Mouse (Mus musculus) megakaryocyte, embryonic 14.5 days (primary cell): ENCODE data around the gene Zfp1. TPM values are rescaled to one million over a fixed set of nuclear protein-coding genes. Genes with fewer than 3 reads are reported as not detected.

ENCODE experiments used
- H3K27me3 ChIP-seq: replicated peaks from 2 replicates; pipeline ENCODE3; 2012; ENCODE audit warnings: inconsistent platforms
- H3K36me3 ChIP-seq: replicated peaks from 2 replicates; pipeline ENCODE3; 2012; ENCODE audit warnings: low read length, inconsistent platforms, mixed read lengths
- H3K4me1 ChIP-seq: 2 replicates; pipeline ENCODE4 v1.6.1; 2012; ENCODE audit warnings: inconsistent platforms
- H3K4me3 ChIP-seq: replicated peaks from 2 replicates; pipeline ENCODE3; 2012; ENCODE audit warnings: moderate library complexity, mild to moderate bottlenecking, inconsistent platforms
- H3K9me3 ChIP-seq: 2 replicates; pipeline ENCODE4 v1.6.1; 2012; ENCODE audit warnings: inconsistent platforms
- FLI1 ChIP-seq: IDR thresholded peaks from 2 replicates; pipeline ENCODE4 v1.6.1; 2012; ENCODE audit warnings: low read length, inconsistent platforms, mixed read lengths
- GATA1 ChIP-seq: IDR thresholded peaks from 3 replicates; pipeline ENCODE4 v1.6.1; 2012; ENCODE audit warnings: mixed read lengths, low read length, inconsistent platforms, borderline replicate concordance
- polyA plus RNA-seq: library from polyadenylated mRNA; stranded (reverse); fragments of >175 nt; gene quantifications from 2 replicates; pipeline ENCODE4 v1.2.3, GENCODE M21; 2012; ENCODE audit warnings: low replicate concordance; ENCODE audit not compliant: insufficient read depth

Gene Zfp1
- polyA plus RNA-seq: 0.64 and 3.5 TPM in 2 replicates

GRCm38 (mm10) chr8:111643264-111644141, at the start of gene Zfp1:
Gene Zfp1 (plus strand): TSS chr8:111643401.
- H3K4me3 ChIP-seq: peak within 1 kb of the TSS; percentile 96
- H3K27me3 ChIP-seq: peaks cover 51% of the 10 kb centered on the region
- H3K4me1 ChIP-seq: peaks cover 38% of the 10 kb centered on the region
- no peaks in the 10 kb centered on the region for H3K36me3 ChIP-seq
- TF ChIP-seq FLI1 (no peak), GATA1 (no peak)
- peaks cover 4% of the 10 kb centered on the region; the same call in 1 of the 2 replicates for H3K9me3 ChIP-seq

- Histone ChIP-seq H3K4me1 (peaks cover 67% of the 10 kb centered on the region), H3K9me3 (no peaks in the 10 kb centered on the region), H3K4me3 (no peak overlapping the region), H3K27me3 (peaks cover 70% of the 10 kb centered on the region), H3K36me3 (no peaks in the 10 kb centered on the region)
- no peak for TF ChIP-seq GATA1
- TF ChIP-seq FLI1: no peak
Measured at GRCm38 (mm10) chr8:111594044-111594840, 49.0 kb upstream of the Zfp1 start.

- Histone ChIP-seq H3K4me1 (peaks cover 72% of the 10 kb centered on the region), H3K27me3 (peaks cover 70% of the 10 kb centered on the region), H3K36me3 (no peaks in the 10 kb centered on the region), H3K9me3 (no peaks in the 10 kb centered on the region), H3K4me3 (peak overlapping the region; percentile 42)
- no peak for TF ChIP-seq FLI1
- TF ChIP-seq GATA1: no peak
Measured at GRCm38 (mm10) chr8:111594951-111595350, 48.2 kb upstream of the Zfp1 start.

- Histone ChIP-seq H3K4me3 (peak overlapping the region; percentile 85), H3K36me3 (no peaks in the 10 kb centered on the region), H3K27me3 (peaks cover 68% of the 10 kb centered on the region), H3K4me1 (peaks cover 71% of the 10 kb centered on the region), H3K9me3 (no peaks in the 10 kb centered on the region)
- TF ChIP-seq FLI1 (no peak), GATA1 (no peak)
Measured at GRCm38 (mm10) chr8:111595712-111596484, 47.3 kb upstream of the Zfp1 start.

GRCm38 (mm10) chr8:111596485-111596821, 46.7 kb upstream of the Zfp1 start:
- Histone ChIP-seq H3K9me3 (no peaks in the 10 kb centered on the region), H3K27me3 (peaks cover 67% of the 10 kb centered on the region), H3K4me3 (no peak overlapping the region), H3K36me3 (no peaks in the 10 kb centered on the region), H3K4me1 (peaks cover 68% of the 10 kb centered on the region)
- TF ChIP-seq FLI1: no peak

GRCm38 (mm10) chr8:111597310-111597709, 45.9 kb upstream of the Zfp1 start:
- Histone ChIP-seq H3K36me3 (no peaks in the 10 kb centered on the region), H3K27me3 (peaks cover 66% of the 10 kb centered on the region), H3K9me3 (no peaks in the 10 kb centered on the region), H3K4me3 (no peak overlapping the region), H3K4me1 (peaks cover 63% of the 10 kb centered on the region)
- TF ChIP-seq FLI1: no peak
- no peak for TF ChIP-seq GATA1

GRCm38 (mm10) chr8:111599707-111600444, 43.3 kb upstream of the Zfp1 start:
- no peaks in the 10 kb centered on the region for H3K9me3 ChIP-seq
- H3K4me1 ChIP-seq: peaks cover 40% of the 10 kb centered on the region
- no peaks in the 10 kb centered on the region for H3K36me3 ChIP-seq
- TF ChIP-seq GATA1: no peak
- TF ChIP-seq FLI1: no peak
- H3K27me3 ChIP-seq: peaks cover 52% of the 10 kb centered on the region
- no peak overlapping the region for H3K4me3 ChIP-seq

GRCm38 (mm10) chr8:111602050-111602449, 41.2 kb upstream of the Zfp1 start:
- Histone ChIP-seq H3K27me3 (peaks cover 49% of the 10 kb centered on the region), H3K4me1 (peaks cover 18% of the 10 kb centered on the region), H3K9me3 (no peaks in the 10 kb centered on the region), H3K4me3 (no peak overlapping the region), H3K36me3 (no peaks in the 10 kb centered on the region)
- TF ChIP-seq GATA1 (no peak), FLI1 (no peak)

- Histone ChIP-seq H3K27me3 (peaks cover 56% of the 10 kb centered on the region), H3K9me3 (peaks cover 3% of the 10 kb centered on the region; the same call in 1 of the 2 replicates), H3K36me3 (no peaks in the 10 kb centered on the region), H3K4me1 (peaks cover 3% of the 10 kb centered on the region), H3K4me3 (no peak overlapping the region)
- no peak for TF ChIP-seq GATA1
- no peak for TF ChIP-seq FLI1
Measured at GRCm38 (mm10) chr8:111604986-111605385, 38.2 kb upstream of the Zfp1 start.
